ENCODE assay signal across 8 mouse cellular contexts in the genomic region with DNA sequence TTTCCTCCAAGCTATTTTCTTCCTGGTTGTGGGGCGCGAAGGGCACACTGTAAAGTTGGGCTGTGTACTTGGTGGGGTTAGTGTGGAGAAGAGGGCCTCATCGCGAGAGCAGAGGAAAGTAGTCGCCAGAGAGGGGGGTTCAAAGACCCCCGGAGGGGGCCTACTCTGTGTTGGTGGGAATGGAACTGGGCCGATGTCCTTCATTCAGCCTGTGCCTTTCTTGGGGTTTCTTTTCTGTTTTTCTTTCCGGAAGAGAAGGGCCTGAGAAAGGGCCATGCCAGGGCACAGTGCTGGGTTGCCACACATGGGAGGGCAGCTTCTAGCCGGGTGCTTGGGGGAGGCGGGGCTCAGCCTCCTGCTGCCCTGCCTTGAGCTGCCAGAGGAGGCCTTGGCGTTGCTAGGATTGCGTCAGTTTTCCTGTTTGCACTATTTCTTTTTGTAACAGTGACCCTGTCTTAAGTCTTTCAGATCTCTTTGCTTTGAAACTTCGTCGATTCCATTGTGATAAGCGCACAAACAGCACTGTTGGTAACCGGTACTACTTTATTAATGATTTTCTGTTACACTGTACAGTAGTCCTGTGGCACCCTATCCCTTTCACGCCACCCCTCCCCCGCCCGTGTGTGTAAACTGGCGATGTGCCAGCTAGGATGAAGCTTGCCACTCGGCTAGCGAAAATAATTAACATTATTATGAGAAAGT. TPM values are rescaled to one million over a fixed set of nuclear protein-coding genes. Genes with fewer than 3 reads are reported as not detected.
A peak's percentile ranks its signal among the peaks of the same experiment; 100 is the strongest.
DNase-seq lines count a peak whose midpoint lies in the region; ATAC-seq and TF ChIP-seq lines count a peak whose summit lies in the region.

No protein-coding gene starts in this region.

- H3K36me3 ChIP-seq in hindbrain, embryonic 15.5 days = no peaks in the 10 kb centered on the region

- peak overlapping the region; percentile 81 for H3K27ac ChIP-seq in hindbrain, embryonic 15.5 days (replicated peaks)
- peak overlapping the region; percentile 88 for H3K27ac ChIP-seq in left cerebral cortex, adult 2 months

- TF ChIP-seq CTCF in left cerebral cortex, adult 2 months (IDR thresholded peaks at IDR 0.05) = peak; percentile 30

- no peaks in the 10 kb centered on the region for H3K9me3 ChIP-seq in hindbrain, embryonic 15.5 days

- H3K9ac ChIP-seq in hindbrain, embryonic 15.5 days = peak overlapping the region; percentile 67

- DNase-seq in MEL-GATA-1-ER (ENCODE audit: extremely low read depth, low read depth) = peak; percentile 68
- DNase-seq in cerebellum, adult 8-10 months = peak; percentile 46
- peak; percentile 34 to 36 for DNase-seq in frontal cortex, postnatal 36 days (ENCODE audit: low spot score in 2 of 2)
- DNase-seq in left cerebral cortex, adult 2 months (ENCODE audit: extremely low spot score in 1 of 2, low spot score in 2 of 2) = peak; percentile 41
- DNase-seq in right cerebral cortex, adult 2 months (ENCODE audit: low spot score in 2 of 2) = peak; percentile 21 to 45
- DNase-seq in urinary bladder, adult 2 months (ENCODE audit: low spot score) = peak; percentile 39

- no peaks in the 10 kb centered on the region for H3K27me3 ChIP-seq in hindbrain, embryonic 15.5 days

- H3K4me1 ChIP-seq in hindbrain, embryonic 15.5 days (replicated peaks) = peaks cover 9% of the 10 kb centered on the region; the same call in 1 of the 2 replicates

- peak overlapping the region; percentile 62 for H3K4me2 ChIP-seq in hindbrain, embryonic 15.5 days

- peak; percentile 80 for ATAC-seq in hindbrain, embryonic 15.5 days (ENCODE audit: low FRiP score, low read depth)
- ATAC-seq in megakaryocyte, adult 5-6 weeks (ENCODE audit: poor library complexity, severe bottlenecking) = peak; percentile 71

- peak overlapping the region; percentile 59 for H3K4me3 ChIP-seq in hindbrain, embryonic 15.5 days
- H3K4me3 ChIP-seq in left cerebral cortex, adult 2 months = peak overlapping the region; percentile 62

- 19% methylated on average over 22 of the region's 22 CpGs for WGBS in hindbrain, embryonic 15.5 days

- intact Hi-C loops in left cerebral cortex, adult 2 months (cut with DNase I) = loop anchor here (2.0 to 10.0 kb wide), 2 partner anchors 274 to 1356 kb away; no protein-coding TSS in a partner anchor

RNA-seq across cellular contexts. Expression of gene Mid1ip1, which starts 4.2 kb away (rescaled TPM):
- polyA plus RNA-seq in hindbrain, embryonic 15.5 days (2015; fragmentation: Nextera tagmentation; extraction: Ambion mirVana) = 118 and 122 TPM in 2 replicates
- total RNA-seq in left cerebral cortex, adult 2 months (2021) = 100 to 1,000 TPM in 1 of 2 experiments, 10 to 100 TPM in 1; 99.7 to 112 TPM
- total RNA-seq in megakaryocyte, adult 5-6 weeks (2015) = 31.2 and 31.9 TPM in 2 replicates
- 97.0 and 110 TPM in 2 replicates for total RNA-seq in megakaryocyte, adult 5-6 weeks (2017)
- 59.4 and 64.1 TPM in 2 replicates for polyA plus RNA-seq in urinary bladder, adult 2 months (2012; rRNA removed)

Comparison
In these comparisons a context has a peak if more than half of its experiments do, and no peak if none do; other contexts are left out.
1. Peak in every context shown above with its lines: DNase-seq, ATAC-seq, H3K4me3 ChIP-seq and H3K27ac ChIP-seq.